Mouse (Mus musculus) brain, embryonic 18.5 days (tissue): ENCODE measurements at regions not wholly inside any gene's neighbourhood (a gene's known extent, or its start where the extent isn't known, plus 50 kb on each side); places are given as distances from the start of the nearest gene placed in this dataset.

Experiments
- DNase-seq: peaks from one replicate; pipeline ENCODE4 v3.0.0-alpha.2; 2012; ENCODE audit warnings: low read depth, low spot score

DNA sequence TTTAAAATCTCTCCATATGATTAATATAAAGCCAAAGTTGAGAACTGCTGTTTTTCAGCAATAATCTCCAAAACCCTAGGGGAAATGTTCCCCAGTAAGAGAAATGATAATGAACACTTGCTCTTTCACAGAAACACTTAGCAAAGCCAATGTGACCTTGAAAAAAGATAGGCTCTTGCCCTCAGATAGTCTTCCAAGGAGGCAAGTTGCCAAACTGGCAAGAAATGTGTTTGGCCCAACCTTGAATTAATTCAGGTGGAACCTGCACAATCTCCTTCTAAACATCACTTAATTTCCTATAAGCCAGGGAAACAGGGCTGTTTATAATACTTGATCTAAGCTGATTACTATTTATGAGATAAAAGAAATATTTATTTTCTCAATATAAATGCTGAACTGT, 244.0 kb upstream of the Gnaz start:
- no peak for DNase-seq

GRCm38 (mm10) chr10:74749446-74749845, 217.5 kb upstream of the Gnaz start:
- no peak for DNase-seq

- DNase-seq: no peak
Measured at GRCm38 (mm10) chr10:74750879-74751278, 216.1 kb upstream of the Gnaz start.

DNA sequence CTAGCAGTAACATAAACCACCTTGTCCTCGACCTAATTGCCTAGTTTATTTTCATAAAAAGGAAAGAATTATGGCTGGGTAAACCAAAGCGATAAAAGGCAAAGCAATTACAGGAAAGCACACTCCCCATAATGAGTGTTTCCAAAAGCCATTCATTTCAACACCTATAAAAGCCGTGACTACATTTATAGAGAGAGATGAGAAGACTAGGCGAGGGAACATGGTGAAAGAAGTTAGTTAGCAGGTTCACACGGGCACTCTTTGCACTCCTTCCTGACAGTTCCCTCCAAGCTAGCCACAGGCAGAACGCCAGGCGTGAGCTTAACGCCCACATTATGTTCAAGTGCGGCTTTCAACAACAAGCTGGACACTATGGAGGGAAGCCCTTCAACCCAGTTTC, 206.2 kb upstream of the Gnaz start:
- DNase-seq: no peak

DNA sequence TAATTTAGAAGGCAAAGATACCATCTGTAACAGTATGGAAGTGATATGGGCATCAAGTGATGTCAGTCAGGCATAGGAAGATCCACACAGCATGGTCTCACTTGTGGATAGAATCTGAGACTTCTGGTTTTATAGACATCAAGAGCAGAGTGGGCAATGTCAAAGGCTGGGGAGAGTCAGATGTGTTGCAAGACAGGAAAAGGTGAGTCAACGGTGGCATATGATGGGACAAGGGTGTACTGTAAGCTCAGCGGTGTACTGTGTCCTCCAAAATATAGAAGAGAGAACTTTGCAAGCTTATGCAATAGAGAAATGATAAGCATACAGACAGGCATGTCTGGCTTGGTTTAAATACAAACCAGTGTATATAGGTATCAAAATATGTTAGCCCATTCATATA, 177.7 kb upstream of the Gnaz start:
- no peak for DNase-seq

DNA sequence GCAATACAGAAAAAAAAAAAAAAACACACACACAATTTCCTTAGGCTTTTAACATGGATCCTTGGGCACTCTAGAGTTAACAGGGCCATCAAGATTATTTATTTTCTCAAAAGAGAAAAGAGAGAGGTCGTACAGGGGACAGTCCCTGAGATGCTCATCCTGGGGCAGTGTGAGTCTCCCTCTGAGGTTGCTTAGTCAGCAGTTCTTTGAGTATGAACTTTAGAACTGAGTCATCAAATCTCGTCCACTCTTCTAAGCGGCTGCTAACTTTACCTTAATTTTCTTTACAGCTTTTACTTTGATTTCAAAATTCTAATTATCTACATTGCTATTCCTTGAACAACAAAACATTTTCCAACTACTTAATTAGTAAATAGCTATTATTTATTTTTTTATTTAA, 177.0 kb upstream of the Gnaz start:
- DNase-seq: no peak

- no peak for DNase-seq
Measured at GRCm38 (mm10) chr10:74823395-74823794, 143.6 kb upstream of the Gnaz start.

DNA sequence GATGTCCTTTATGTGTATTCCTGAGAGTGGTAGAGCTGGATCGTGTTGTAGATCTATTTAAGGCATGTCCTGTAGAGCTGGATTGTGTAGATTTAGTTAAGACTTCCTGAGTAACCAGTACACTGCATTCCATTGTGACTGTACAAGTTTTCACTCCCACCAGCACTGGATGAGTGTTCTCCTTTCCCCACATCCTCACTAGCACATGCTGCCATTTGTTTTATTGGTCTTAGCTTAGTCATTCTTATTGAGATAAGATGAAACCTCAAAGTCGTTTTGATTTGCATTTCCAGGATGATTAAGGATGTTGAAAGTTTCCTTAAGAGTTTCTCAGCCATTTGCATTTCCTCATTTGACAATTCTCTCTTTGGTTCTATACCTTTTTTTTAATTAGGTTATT, 132.6 kb upstream of the Gnaz start:
- no peak for DNase-seq

GRCm38 (mm10) chr10:74848372-74848771, 118.6 kb upstream of the Gnaz start:
- peak; percentile 45 for DNase-seq

- no peak for DNase-seq
Measured at GRCm38 (mm10) chr10:74854991-74855664, 111.8 kb upstream of the Gnaz start.
